Mouse (Mus musculus) CH12.LX (cell line): Measurements from ENCODE around the gene Gm49425.

Source experiments
- CHD2 ChIP-seq: IDR thresholded peaks from 2 replicates; pipeline ENCODE4 v1.6.1; 2011; ENCODE audit warnings: low read length, improper control_type of control experiment
- CTCF ChIP-seq, 2 experiments: IDR thresholded peaks in 1 of 2; conservative IDR thresholded peaks in 1 of 2; 2 replicates each; pipeline ENCODE4 v1.5.1; 2011 to 2012; ENCODE audit warnings: low read depth in 2 of 2, low read length in 2 of 2, improper control_type of control experiment in 1 of 2, inconsistent platforms in 1 of 2, mild to moderate bottlenecking in 1 of 2, moderate library complexity in 1 of 2
- GABPA ChIP-seq: IDR thresholded peaks from 2 replicates; pipeline ENCODE4 v1.6.1; 2012; ENCODE audit warnings: low read depth, low read length, improper control_type of control experiment, inconsistent platforms; ENCODE audit not compliant: insufficient replicate concordance
- HCFC1 ChIP-seq: IDR thresholded peaks from 2 replicates; pipeline ENCODE4 v1.6.1; 2012; ENCODE audit warnings: low read depth, mild to moderate bottlenecking, inconsistent platforms, low read length, improper control_type of control experiment
- KAT2A ChIP-seq: IDR thresholded peaks from 2 replicates; pipeline ENCODE4 v1.6.1; 2012; ENCODE audit warnings: low read length, improper control_type of control experiment, inconsistent platforms; ENCODE audit not compliant: insufficient replicate concordance
- TCF12 ChIP-seq: IDR thresholded peaks from 2 replicates; pipeline ENCODE4 v1.6.1; 2014; ENCODE audit warnings: low read depth, mild to moderate bottlenecking, inconsistent platforms, low read length, improper control_type of control experiment

DNA sequence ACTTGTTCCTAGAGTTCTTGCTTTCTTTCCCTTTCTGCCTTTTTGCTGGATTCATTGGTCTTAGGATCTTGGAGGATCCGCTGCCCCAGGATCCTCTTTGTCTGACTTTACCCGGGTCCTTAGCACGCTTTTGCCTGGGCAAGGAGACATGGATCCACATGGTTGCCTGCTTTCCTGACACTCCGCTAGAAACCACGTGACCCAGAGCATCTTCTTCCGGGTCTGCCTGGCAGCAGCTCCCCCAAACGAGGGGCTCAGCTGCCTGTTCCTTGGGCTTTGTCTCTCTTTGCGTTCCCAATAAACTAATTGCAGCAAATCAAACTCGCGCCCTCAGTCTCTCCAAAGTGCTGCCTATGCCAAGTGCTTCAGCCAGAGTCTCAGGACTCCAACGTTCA is 37.4 kb downstream of the Gm49425 start:
- TF ChIP-seq KAT2A (no peak), GABPA (no peak), CHD2 (no peak), HCFC1 (no peak), CTCF (conservative IDR thresholded peaks at IDR 0.05 in 1 of 2, IDR thresholded peaks at IDR 0.05 in 1 of 2; ENCODE audit: low read depth in 2 of 2, low read length in 2 of 2) (no peak), TCF12 (no peak)
